Mouse (Mus musculus) lung, adult 2 months (tissue): Measurements from ENCODE around the gene Zbtb4. TPM values are rescaled to one million over a fixed set of nuclear protein-coding genes. Genes with fewer than 3 reads are reported as not detected.

Source experiments
- DNase-seq: peaks from one replicate; pipeline ENCODE4 v3.0.0; 2022
- H3K4me1 ChIP-seq: fragments of 200-500 bp; 2 replicates; pipeline ENCODE4 v1.6.1; 2011; ENCODE audit warnings: low read length; ENCODE audit not compliant: control insufficient read depth, insufficient read depth
- H3K4me3 ChIP-seq: fragments of 200-500 bp; replicated peaks from 2 replicates; pipeline ENCODE3; 2011; ENCODE audit warnings: low read depth, mild to moderate bottlenecking, control low read depth, low read length; ENCODE audit errors: extremely low read depth
- CTCF ChIP-seq: fragments of 200-500 bp; IDR thresholded peaks from 2 replicates; pipeline ENCODE4 v1.5.1; 2011; ENCODE audit warnings: mild to moderate bottlenecking, low read length, control low read depth; ENCODE audit not compliant: insufficient read depth
- POLR2A ChIP-seq: fragments of 200-500 bp; IDR thresholded peaks from 2 replicates; pipeline ENCODE4 v1.6.1; 2011; ENCODE audit warnings: low read depth, mild to moderate bottlenecking, control low read depth, low read length, borderline replicate concordance; ENCODE audit errors: extremely low read depth
- WGBS: fragments of 180-500 bp; shearing (Covaris S2); methylation state at CpG from one replicate; pipeline ENCODE4 v1.1.7; 2018; 5-methylcytosine and 5-hydroxymethylcytosine counted together
- polyA plus RNA-seq: library from polyadenylated mRNA; depleted of rRNA; stranded (reverse); fragments of >200 nt; gene quantifications from 2 replicates; pipeline ENCODE4 v1.2.3, GENCODE M21; 2012; rRNA removed

The Zbtb4 gene
- polyA plus RNA-seq, 1 experiment: 104 TPM

GRCm38 (mm10) chr11:69823456-69823855 lies 57.7 kb downstream of the Zbtb4 start:
- Histone ChIP-seq H3K4me3 (no peak overlapping the region), H3K4me1 (no peaks in the 10 kb centered on the region)
- no peak for DNase-seq
- WGBS: 66% methylated on average over 2 of the region's 2 CpGs
- no peak for TF ChIP-seq POLR2A
- no peak for TF ChIP-seq CTCF

- 78% methylated on average over 5 of the region's 5 CpGs for WGBS
- no peak for DNase-seq
- TF ChIP-seq CTCF (no peak), POLR2A (no peak)
- Histone ChIP-seq H3K4me1 (no peaks in the 10 kb centered on the region), H3K4me3 (no peak overlapping the region)
Measured at GRCm38 (mm10) chr11:69828832-69829231, 63.1 kb downstream of the Zbtb4 start.

- H3K4me1 ChIP-seq: 0 out of 2 replicates have a peak, but pooled peaks cover 2% of the 10 kb centered on the region
- no peak overlapping the region for H3K4me3 ChIP-seq
- WGBS: 69% methylated on average over 8 of the region's 8 CpGs
- no peak for DNase-seq
- no peak for TF ChIP-seq CTCF
- no peak for TF ChIP-seq POLR2A
Measured at GRCm38 (mm10) chr11:69833554-69833953, 67.8 kb downstream of the Zbtb4 start.

Other genes starting within 250 kb of the Zbtb4 start
- gene Dnah2, start 216.8 kb upstream of the Zbtb4 start, polyA plus RNA-seq: 3.1 TPM in 2 replicates
- 0.88 and 1.0 TPM in 2 replicates for gene Efnb3, start 205.7 kb upstream of the Zbtb4 start, polyA plus RNA-seq
- 11.9 and 15.0 TPM in 2 replicates for gene Wrap53, start 185.7 kb upstream of the Zbtb4 start, polyA plus RNA-seq
- 66.8 and 75.0 TPM in 2 replicates for gene Trp53, start 185.6 kb upstream of the Zbtb4 start, polyA plus RNA-seq
- gene Atp1b2, start 160.0 kb upstream of the Zbtb4 start, polyA plus RNA-seq: 8.4 and 15.9 TPM in 2 replicates
- not detected in 2 replicates for gene Shbg, start 148.0 kb upstream of the Zbtb4 start, polyA plus RNA-seq
- 3.4 and 6.1 TPM in 2 replicates for gene Sat2, start 143.9 kb upstream of the Zbtb4 start, polyA plus RNA-seq
- gene Fxr2, start 132.9 kb upstream of the Zbtb4 start, polyA plus RNA-seq: 54.4 and 66.9 TPM in 2 replicates
- gene Sox15, start 110.6 kb upstream of the Zbtb4 start, polyA plus RNA-seq: 0.14 and 5.5 TPM in 2 replicates
- gene Mpdu1, start 103.3 kb upstream of the Zbtb4 start, polyA plus RNA-seq: 67.3 and 88.1 TPM in 2 replicates
- 65.6 and 82.8 TPM in 2 replicates for gene Cd68, start 99.8 kb upstream of the Zbtb4 start, polyA plus RNA-seq
- gene Eif4a1, start 93.5 kb upstream of the Zbtb4 start, polyA plus RNA-seq: 152 and 265 TPM in 2 replicates
- 43.6 and 55.0 TPM in 2 replicates for gene Senp3, start 83.8 kb upstream of the Zbtb4 start, polyA plus RNA-seq
- 16.2 and 21.3 TPM in 2 replicates for gene Tnfsf13, start 80.1 kb upstream of the Zbtb4 start, polyA plus RNA-seq
- gene Tnfsf12, start 70.1 kb upstream of the Zbtb4 start, polyA plus RNA-seq: 84.2 and 98.8 TPM in 2 replicates
- 12.7 and 20.0 TPM in 2 replicates for gene Tnfsfm13, start 69.8 kb upstream of the Zbtb4 start, polyA plus RNA-seq
- 32.0 and 51.1 TPM in 2 replicates for gene Polr2a, start 7.3 kb upstream of the Zbtb4 start, polyA plus RNA-seq
- gene Slc35g3, start 3.9 kb upstream of the Zbtb4 start, polyA plus RNA-seq: 1.4 and 2.3 TPM in 2 replicates
- 31.5 and 38.0 TPM in 2 replicates for gene Chrnb1, start 30.0 kb downstream of the Zbtb4 start, polyA plus RNA-seq
- gene Fgf11, start 35.9 kb downstream of the Zbtb4 start, polyA plus RNA-seq: 6.9 and 8.0 TPM in 2 replicates
- 9.4 and 9.5 TPM in 2 replicates for gene Tmem102, start 39.7 kb downstream of the Zbtb4 start, polyA plus RNA-seq
- gene Gm39566, start 49.4 kb downstream of the Zbtb4 start, polyA plus RNA-seq: not detected in 2 replicates
- not detected in 2 replicates for gene Spem2, start 52.6 kb downstream of the Zbtb4 start, polyA plus RNA-seq
- 0.15 and 0.41 TPM in 2 replicates for gene Spem1, start 56.3 kb downstream of the Zbtb4 start, polyA plus RNA-seq
- gene Nlgn2, start 71.9 kb downstream of the Zbtb4 start, polyA plus RNA-seq: 32.3 and 42.0 TPM in 2 replicates
- 151 and 173 TPM in 2 replicates for gene Tmem256, start 72.6 kb downstream of the Zbtb4 start, polyA plus RNA-seq
- gene Plscr3, start 80.5 kb downstream of the Zbtb4 start, polyA plus RNA-seq: 192 and 225 TPM in 2 replicates
- gene Tnk1, start 92.8 kb downstream of the Zbtb4 start, polyA plus RNA-seq: 14.4 and 17.4 TPM in 2 replicates
- gene Tmem95, start 112.1 kb downstream of the Zbtb4 start, polyA plus RNA-seq: not detected in 2 replicates
- gene Kctd11, start 115.5 kb downstream of the Zbtb4 start, polyA plus RNA-seq: 12.6 and 19.1 TPM in 2 replicates
- 11.2 and 14.3 TPM in 2 replicates for gene Acap1, start 129.6 kb downstream of the Zbtb4 start, polyA plus RNA-seq
- 0.65 and 1.4 TPM in 2 replicates for gene 2810408A11Rik, start 135.1 kb downstream of the Zbtb4 start, polyA plus RNA-seq
- 47.7 and 58.1 TPM in 2 replicates for gene Neurl4, start 135.2 kb downstream of the Zbtb4 start, polyA plus RNA-seq
- 104 and 112 TPM in 2 replicates for gene Gps2, start 148.0 kb downstream of the Zbtb4 start, polyA plus RNA-seq
- 216 and 372 TPM in 2 replicates for gene Eif5a, start 156.0 kb downstream of the Zbtb4 start, polyA plus RNA-seq
- 4.6 and 6.7 TPM in 2 replicates for gene Ybx2, start 169.9 kb downstream of the Zbtb4 start, polyA plus RNA-seq
- gene Slc2a4, start 182.3 kb downstream of the Zbtb4 start, polyA plus RNA-seq: 22.3 and 40.4 TPM in 2 replicates
- gene Cldn7, start 198.9 kb downstream of the Zbtb4 start, polyA plus RNA-seq: 60.5 and 63.7 TPM in 2 replicates
- gene Ctdnep1, start 215.2 kb downstream of the Zbtb4 start, polyA plus RNA-seq: 88.3 and 102 TPM in 2 replicates
- 38.5 and 53.8 TPM in 2 replicates for gene Elp5, start 216.6 kb downstream of the Zbtb4 start, polyA plus RNA-seq
- 333 and 615 TPM in 2 replicates for gene Gabarap, start 225.2 kb downstream of the Zbtb4 start, polyA plus RNA-seq
- 15.0 and 22.9 TPM in 2 replicates for gene Phf23, start 229.9 kb downstream of the Zbtb4 start, polyA plus RNA-seq
- gene Dvl2, start 234.7 kb downstream of the Zbtb4 start, polyA plus RNA-seq: 16.7 and 20.8 TPM in 2 replicates
- gene Acadvl, start 249.5 kb downstream of the Zbtb4 start, polyA plus RNA-seq: 63.1 and 88.6 TPM in 2 replicates